Mouse (Mus musculus) T-cell, adult 2 months (primary cell): ENCODE results near the gene Prdm10.

Experiments
- DNase-seq: peaks from one replicate; pipeline ENCODE4 v3.0.0; 2022; ENCODE audit warnings: low spot score

The Prdm10 gene

DNA sequence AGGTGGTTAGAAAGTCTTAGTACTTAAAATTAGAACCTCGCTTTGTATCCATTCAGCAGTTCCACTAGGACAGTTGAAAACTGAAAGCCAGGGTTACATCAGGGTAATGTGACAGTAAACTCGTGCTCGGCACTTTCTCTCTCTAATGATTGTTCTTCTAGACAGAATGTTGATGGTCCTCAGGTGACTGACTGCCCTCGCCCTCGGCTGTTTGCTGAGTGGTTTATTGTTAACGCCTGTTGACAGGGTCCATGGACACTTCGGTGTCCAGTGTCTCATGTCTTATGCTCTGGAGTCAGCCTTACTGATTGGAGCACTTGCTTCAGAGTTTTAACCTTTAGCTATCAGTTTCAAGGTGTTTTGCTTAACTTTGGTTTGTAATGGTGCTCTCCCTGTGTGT is 73.7 kb downstream of the Prdm10 start:
- DNase-seq, result no peak

DNA sequence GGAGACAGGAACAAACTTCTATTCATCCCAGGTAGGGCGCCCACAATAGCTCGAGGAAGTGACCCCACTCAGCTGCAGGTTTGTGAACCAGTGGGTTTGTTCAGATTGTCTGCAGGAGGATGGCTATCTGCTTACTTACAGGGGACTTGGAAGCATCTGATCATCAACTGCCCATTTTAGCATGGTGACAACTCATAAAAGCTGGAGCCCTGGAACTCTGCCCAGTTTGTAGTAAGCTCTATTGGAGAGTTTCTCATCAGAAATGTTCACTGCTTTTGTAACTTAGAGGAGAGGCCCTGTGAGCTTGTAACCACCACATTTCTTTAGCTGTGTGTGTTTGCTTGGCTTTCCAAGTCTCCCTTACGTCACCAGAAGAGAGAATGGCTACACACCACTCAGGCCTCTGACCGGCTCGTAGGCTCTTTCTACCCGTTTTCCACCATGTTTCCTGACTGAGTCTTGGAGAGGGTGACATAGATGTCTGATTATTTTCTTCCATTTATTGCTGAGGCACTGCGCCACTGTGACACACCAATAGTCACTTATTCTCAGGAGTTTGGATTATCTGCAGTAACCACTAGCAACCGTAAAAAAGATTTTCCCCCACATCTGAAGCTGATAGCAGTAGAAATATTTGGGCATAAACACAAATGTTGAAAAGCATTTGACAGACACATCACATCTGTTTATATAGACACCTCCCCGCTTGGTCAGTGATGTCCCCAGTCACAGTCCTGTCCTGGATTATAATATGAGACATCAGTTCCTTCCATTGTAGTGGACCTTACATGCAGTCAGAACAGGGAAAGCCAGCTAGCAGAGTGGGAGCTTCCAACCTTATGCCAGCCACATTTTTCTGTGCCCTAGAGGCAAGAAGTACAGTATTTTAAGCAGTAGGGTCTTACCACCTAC is 83.6 kb downstream of the Prdm10 start:
- no peak for DNase-seq

DNA sequence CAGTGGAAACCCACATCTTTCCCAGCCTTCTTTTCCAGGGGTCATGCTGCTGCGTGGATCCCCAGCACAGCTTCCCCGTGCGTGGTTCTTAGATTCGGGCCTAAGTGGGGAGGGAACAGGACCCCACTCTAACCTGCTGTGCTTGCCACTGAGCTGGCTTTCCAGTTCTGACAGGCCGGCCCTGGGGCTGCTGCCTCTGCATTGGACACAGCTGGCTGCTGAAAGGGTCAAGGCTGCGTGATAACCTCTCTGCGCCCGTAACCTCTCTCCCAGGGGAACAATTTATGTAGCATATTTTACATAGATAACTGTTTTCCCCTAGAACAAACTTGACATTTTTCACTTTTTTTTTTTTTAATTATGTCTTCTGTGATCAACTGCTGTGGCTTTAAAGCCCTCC is 84.7 kb downstream of the Prdm10 start:
- DNase-seq, result no peak

DNA sequence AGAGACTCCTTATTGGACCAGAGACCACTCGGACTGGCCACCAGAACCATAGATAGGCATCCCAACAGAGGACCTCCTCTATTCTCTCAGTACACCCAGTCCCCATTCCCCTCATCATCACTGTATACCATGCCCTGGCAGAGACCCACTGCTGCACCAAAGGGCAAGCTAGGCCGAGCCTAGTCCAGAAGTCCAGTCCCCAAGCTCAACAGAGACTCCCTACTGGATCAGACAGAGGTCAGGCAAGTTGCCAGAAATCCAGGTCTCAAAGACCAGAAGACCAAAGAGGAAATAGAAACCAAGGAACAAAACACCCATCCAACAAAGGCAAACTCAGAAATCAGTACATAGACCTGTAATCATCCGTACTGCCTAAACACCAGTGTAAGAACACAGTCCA is 91.4 kb downstream of the Prdm10 start:
- no peak for DNase-seq

DNA sequence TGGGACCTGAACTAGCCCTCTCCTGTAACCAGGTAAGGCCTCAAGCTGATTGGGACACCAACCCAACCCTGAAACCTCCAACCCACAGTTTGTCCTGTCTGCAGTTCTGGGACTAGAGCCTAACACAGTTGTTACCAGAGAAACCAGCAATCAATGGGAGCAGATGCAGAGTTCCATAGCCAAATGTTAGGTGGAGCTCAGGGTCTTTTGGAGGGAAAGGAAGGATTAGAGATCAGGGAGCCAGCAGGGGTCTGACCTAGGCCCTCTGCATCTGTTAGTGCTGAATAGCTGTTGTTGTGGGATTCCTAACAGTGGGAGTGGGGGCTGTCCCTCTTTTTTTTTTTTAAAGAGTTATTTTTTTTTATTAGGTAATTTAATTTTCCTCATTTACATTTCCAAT is 96.3 kb downstream of the Prdm10 start:
- DNase-seq, result no peak

DNA sequence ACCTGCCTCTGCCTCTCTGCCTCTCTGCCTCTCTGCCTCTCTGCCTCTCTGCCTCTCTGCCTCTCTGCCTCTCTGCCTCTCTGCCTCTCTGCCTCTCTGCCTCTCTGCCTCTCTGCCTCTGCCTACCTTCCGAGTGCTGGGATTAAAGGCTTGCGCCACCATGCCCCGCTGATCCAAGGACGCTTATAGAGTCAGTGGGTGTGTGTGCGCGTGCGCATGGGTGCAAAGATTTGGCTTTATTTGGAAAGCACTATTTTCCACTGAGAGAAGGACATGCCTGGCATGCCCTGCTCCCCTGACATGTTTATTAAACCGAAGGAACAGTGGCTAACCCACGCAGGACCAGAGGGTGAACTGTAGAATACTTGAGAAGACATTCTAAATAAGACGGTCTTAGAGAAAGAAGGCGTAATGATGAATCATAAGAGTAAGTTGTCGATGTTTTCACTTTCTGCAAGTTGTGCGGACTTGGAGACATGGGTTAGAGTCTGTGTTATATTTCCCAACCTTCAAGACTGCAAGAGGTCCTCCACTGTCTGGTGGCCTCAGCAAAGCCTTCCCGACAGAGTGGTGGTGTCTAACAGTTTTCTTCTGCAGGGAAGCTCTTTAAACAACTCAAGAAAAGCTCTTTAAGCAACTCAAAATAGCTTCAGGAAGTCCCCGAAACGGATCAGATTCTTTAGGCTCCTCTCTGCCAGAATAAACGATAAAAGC is 104.6 kb downstream of the Prdm10 start:
- no peak for DNase-seq

DNA sequence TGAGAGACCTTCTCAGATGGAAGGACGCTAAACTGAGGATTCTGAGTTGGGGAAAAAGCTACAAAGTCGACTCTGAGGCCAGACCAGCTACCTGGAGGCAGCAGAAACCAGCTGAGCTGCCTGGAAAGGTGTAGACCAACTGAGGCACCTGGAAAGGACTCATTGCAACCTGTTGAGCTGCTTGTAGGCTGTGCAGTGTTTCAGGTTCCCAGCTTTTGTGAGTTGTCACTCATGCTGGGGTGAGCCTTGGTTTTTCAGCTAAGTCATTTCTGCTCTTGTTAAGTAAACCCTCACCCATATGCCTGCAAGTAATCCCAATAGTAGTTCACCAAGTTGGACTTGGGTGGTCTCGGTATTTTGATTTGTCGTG is 105.1 kb downstream of the Prdm10 start:
- DNase-seq, result no peak

DNA sequence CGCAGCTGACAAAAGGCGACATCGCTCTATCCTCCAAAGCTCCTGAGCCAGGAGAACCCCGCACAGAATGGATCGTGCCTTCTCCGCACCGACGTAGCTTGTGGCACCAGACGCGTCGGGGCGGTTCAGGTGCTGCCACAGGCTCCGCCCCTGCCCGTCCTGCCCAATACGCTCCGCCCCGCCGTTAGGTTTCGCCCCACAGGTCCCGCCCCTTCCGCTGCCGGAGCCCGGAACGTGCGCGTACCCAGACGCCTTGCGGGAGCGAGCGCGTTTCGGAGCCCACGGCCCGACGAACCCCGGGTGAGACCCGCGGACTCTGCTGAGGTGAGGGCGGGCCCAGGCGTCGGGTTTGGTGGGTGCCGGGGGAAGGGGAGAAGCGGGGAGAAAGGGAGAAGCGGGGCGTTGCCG is 105.6 kb downstream of the Prdm10 start, which contains the start of gene Nfrkb:
TSS of gene Nfrkb (plus strand) at position 246 of the 408 bp plus-strand sequence.
- DNase-seq, result peak; percentile 96

DNA sequence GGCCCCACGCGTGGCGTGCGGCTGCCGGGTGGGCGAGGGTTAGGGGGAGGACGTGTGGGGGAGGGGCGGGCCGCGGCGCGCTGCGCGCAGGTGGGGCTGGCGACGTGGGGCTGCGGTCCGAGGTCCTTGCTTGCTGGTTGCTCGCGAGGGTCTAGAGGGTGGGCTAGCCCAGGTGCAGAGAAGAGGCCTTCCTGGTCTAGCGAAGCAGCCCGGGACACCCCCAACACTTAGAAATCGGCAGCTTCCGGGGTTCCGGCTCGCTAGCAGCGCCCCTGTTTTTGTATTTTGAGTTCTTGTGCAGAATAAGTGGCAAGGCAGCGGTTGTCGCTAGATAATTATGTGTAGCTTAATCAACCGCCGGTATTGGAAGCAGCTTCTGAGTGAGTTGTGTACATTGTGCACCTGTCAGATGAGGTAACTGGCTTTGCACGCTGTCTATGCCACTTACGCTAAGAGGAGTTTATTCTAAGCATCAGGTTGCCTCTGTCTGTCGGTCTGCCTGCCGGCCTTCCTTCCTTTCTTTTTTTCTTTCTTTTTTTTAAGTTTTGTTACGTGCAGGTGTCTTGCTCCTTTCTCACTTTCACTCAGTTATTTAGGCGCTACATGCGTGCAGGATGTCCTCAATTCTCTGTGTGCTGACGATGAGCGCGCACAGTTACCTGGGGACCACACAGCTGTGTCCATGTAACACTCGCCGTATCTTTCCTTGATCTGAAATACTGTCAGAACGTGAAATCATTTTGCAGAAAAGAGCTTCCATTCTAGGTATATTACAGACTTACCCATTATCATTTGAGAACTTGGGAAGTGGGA is 106.2 kb downstream of the Prdm10 start:
- DNase-seq, result peak; percentile 60

DNA sequence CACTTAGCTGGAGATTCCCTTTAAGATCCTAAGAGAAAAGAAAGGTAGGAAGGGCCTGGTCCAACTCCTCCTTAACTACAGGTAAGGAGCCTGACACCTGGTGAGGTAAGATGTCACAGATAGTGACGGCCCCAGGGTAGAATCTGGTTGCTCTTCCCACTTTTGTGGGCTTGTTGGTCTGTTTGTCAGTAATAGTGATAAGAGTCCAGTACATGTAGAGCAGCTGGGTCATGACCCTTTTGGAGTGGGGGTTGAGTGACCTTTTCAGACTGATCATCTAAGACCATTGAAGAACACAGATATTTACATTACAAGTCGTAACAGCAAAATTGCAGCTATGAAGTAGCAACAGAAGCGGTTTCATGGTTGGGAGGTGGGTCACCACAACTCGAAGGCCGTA is 106.9 kb downstream of the Prdm10 start:
- no peak for DNase-seq

DNA sequence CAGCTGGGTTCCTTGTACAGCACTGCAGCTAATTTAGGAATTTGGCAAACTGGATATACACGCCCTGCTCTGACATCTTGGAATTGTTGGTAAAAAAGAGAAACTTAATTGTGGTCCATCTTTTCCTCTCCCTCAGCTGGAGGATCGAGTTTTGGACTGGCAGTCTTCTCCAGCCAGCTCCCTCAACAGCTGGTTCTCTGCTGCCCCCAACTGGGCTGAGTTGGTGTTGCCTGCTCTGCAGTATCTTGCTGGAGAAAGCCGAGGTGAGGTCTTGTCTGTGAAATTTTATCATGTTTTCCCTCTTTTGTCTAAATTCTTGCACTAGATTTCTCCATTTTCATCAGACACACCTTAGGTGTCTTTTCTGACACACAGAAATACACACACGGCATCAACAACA is 120.1 kb downstream of the Prdm10 start:
- DNase-seq, result peak; percentile 48

DNA sequence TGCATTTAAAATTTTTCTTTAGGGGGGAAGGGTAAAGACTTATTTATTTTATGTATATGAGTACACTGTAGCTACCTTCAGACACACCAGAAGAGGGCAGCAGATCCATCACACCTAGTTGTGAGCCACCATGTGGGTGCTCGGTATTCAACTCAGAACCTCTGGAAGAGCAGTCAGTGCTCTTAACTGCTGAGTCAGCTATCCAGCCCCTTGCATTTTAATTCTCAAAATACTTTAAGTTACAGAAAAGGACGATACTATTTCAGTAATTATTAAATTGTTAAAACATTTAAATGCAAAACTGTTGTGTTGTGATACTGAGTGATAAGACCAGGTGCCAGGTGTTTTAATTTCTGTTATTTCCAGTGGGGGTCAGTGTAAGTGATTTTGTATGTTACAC is 124.0 kb downstream of the Prdm10 start:
- DNase-seq, result no peak

DNA sequence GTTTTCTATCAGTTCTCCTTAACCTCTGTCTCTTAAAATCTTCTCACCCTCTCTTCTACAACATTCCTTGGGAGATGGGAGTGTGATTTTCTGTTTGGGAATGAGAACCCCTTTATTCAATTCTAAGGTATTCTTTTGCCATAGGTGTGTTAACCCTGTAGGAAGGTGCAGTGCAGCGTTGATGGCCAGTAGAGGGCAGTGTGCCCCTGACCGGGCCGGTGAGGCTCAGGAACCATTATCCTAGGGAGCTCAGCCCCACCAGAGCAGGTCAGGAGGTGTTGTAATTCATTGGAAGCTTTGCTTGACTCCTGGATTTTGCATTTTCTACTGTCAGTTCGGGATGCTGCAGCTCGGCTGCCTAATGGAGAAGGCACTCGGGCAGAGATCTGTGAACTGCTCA is 124.9 kb downstream of the Prdm10 start:
- no peak for DNase-seq

DNA sequence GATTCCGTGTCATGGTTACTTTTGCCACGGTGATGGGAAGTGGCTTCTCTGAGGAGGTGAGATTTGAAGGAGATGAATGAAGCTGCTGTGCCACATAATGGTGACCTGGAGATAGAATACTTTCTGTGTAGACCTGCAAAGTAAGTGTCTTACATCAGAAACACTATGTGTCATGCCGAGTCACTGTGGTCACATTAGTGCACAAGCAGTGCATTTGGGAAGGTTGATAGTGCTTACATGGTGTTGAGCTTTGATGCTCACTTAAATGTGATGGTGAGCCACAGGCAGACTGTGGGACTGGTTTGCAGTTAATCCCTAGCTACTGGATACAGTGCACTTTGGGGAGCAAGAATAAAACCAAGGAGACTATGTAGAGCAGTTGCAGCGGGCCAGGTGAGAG is 131.8 kb downstream of the Prdm10 start:
- no peak for DNase-seq

DNA sequence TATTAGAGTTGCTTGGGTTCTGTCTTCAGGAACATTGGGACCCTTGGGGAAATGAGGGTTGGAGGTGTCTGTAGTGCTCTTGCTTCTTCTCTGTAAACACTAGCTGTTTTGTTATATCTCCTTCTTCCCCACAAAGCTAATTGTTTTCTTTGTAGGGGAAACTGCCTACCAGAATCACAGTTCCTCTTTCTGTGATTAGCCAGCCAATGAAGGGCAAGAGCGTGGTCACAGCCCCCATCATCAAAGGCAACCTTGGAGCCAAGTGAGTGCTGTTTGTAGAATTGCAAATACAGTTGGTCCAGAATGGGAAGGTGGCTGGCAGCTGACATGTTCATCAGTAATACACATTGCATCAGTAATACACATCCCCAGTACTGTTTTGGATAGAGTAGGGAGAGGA is 138.5 kb downstream of the Prdm10 start:
- DNase-seq, result no peak

DNA sequence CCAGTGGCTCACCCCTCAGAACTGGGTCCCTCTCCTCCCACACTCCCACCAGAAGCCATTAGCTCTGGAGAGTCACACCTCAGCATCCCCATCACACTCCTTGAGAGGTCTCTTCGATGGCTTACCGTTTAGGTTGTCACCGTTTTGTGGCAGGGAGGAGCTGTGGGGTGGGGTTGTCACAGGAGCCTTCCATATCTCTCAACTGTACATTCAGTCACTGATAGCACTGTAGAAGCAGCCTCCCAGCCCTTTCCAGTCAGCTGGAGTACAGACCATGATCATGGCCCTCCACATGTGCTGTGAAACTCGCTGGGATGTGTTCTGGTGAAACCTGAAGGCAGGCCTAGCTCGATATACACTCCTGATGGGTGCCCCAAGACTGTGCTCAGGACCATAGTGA is 141.8 kb downstream of the Prdm10 start:
- no peak for DNase-seq

DNA sequence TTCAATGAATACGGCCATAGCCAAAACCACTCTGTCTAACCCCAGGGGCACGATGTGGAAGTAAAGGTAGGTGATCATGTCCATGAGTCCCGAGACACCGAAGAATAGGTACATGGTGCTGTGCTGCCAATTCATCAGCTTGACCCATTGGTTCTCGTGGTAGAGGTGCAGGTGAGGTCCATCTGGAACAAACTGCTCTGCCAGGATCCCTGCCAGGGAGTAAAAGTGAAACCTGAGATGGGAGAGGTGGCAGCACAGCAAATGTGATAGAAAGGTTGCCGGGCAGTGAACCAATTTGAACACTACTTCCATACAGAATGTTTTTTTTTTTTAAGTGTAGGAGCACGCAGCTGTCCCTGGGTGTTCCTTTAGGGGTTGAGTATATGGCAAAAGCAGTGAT is 148.6 kb downstream of the Prdm10 start:
- DNase-seq, result no peak

DNA sequence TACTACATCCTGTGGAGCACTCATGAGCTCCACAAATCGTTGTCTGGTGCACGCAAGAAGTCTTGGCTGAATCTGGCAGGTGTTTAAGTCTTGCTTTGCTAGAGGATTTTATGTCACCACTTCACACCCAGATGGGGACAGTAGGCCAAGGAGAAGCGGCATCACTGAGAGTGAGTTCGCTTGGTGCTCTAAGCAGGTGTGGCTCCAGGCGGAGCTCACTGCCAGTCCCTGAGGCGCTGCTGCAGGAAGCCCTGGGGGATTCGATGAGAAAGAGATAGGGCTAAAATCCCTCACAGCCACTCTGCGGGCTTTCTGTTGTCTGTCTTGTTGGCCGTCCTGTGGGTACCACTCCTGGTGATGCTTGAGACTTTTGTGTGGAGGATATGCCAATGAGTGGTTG is 149.7 kb downstream of the Prdm10 start:
- DNase-seq, result no peak
